20 mouse cellular contexts compared by ENCODE assay signal in genomic region chr6:135019564-135019963, GRCm38 (mm10).
"Had no signal": no experiment of that assay in that cellular context is flagged by ENCODE, and none has a peak within 500 bp of the region (broad histone marks: within the 10 kb centered on the region; RNA-seq: fewer than 3 reads in every experiment).

No protein-coding gene starts in this region.

- H3K4me2 ChIP-seq: liver, embryonic 11.5 days; liver, embryonic 13.5 days; liver, embryonic 15.5 days; lung, embryonic 15.5 days; midbrain, embryonic 12.5 days; midbrain, embryonic 15.5 days; neural tube, embryonic 13.5 days; neural tube, embryonic 15.5 days had no signal

- H3K27me3 ChIP-seq: liver, embryonic 13.5 days; liver, embryonic 15.5 days; lung, embryonic 15.5 days; midbrain, embryonic 12.5 days; midbrain, embryonic 15.5 days; neural tube, embryonic 13.5 days; neural tube, embryonic 15.5 days had no signal

- DNase-seq: liver; liver, embryonic 13.5 days; liver, postnatal 0 days; retina, postnatal 1 day; right cerebral cortex, adult 18-20 months; right cerebral cortex, postnatal 25 days; right cerebral cortex, postnatal 4 days; spleen, adult 18-20 months; thymus, adult 18-20 months; thymus, postnatal 14 days; thymus, postnatal 36 days had no signal

- H3K9me3 ChIP-seq: liver, embryonic 13.5 days; liver, embryonic 15.5 days; lung, embryonic 15.5 days; midbrain, embryonic 10.5 days; midbrain, embryonic 12.5 days; midbrain, embryonic 15.5 days; neural tube, embryonic 13.5 days; neural tube, embryonic 15.5 days had no signal

- H3K27ac ChIP-seq: liver, embryonic 13.5 days; liver, embryonic 15.5 days; lung, embryonic 15.5 days; midbrain, embryonic 10.5 days; midbrain, embryonic 12.5 days; midbrain, embryonic 15.5 days; neural tube, embryonic 13.5 days; neural tube, embryonic 15.5 days had no signal

- H3K9ac ChIP-seq: liver, embryonic 13.5 days; liver, embryonic 15.5 days; liver, postnatal 0 days; lung, embryonic 15.5 days; midbrain, embryonic 12.5 days; midbrain, embryonic 15.5 days; neural tube, embryonic 13.5 days; neural tube, embryonic 15.5 days had no signal

- H3K4me3 ChIP-seq: liver, embryonic 13.5 days; liver, embryonic 15.5 days; lung, embryonic 15.5 days; midbrain, embryonic 10.5 days; midbrain, embryonic 12.5 days; midbrain, embryonic 15.5 days; myocyte; neural tube, embryonic 13.5 days; neural tube, embryonic 15.5 days had no signal

- H3K4me1 ChIP-seq: midbrain, embryonic 10.5 days; midbrain, embryonic 12.5 days; midbrain, embryonic 15.5 days; neural tube, embryonic 13.5 days; neural tube, embryonic 15.5 days had no signal

- ATAC-seq: liver, postnatal 0 days; midbrain, embryonic 15.5 days had no signal
